Mouse (Mus musculus): Measurements from ENCODE around the gene Prm3. TPM values are rescaled to one million over a fixed set of nuclear protein-coding genes. Genes with fewer than 3 reads are reported as not detected.

Prm3 gene
- not detected in 2 replicates for total RNA-seq (2023)

GRCm38 (mm10) chr16:10790702-10791101 is at the start of gene Prm3:
Gene Prm3 (minus strand): TSS chr16:10790914.

GRCm38 (mm10) chr16:10834911-10835587 is 44.3 kb upstream of the Prm3 start, which contains the start of gene Rmi2:
Gene Rmi2 (plus strand): TSS chr16:10835059.

GRCm38 (mm10) chr16:10812865-10813371 is 22.2 kb upstream of the Prm3 start, which contains the start of gene Gm11172:
Gene Gm11172 (plus strand): TSS chr16:10812915.

GRCm38 (mm10) chr16:10805789-10806527 is 15.2 kb upstream of the Prm3 start, which contains the start of gene Prm1:
Gene Prm1 (minus strand): TSS chr16:10805839.

GRCm38 (mm10) chr16:10796034-10796433 is 5.3 kb upstream of the Prm3 start, which contains the start of gene Prm2:
Gene Prm2 (minus strand): TSS chr16:10796134.

GRCm38 (mm10) chr16:10788271-10788670 is 2.4 kb downstream of the Prm3 start, which contains the start of gene Tnp2:
Gene Tnp2 (minus strand): TSS chr16:10788660.

GRCm38 (mm10) chr16:10785371-10786231 is 5.1 kb downstream of the Prm3 start, which contains the start of gene Socs1:
Gene Socs1 (minus strand): TSS chr16:10785536.

Other genes starting within 250 kb of the Prm3 start
- gene Dexi, start 247.9 kb downstream of the Prm3 start, total RNA-seq (2023): 2.3 and 5.2 TPM in 2 replicates
- 28.5 and 39.5 TPM in 2 replicates for gene Clec16a, start 245.6 kb downstream of the Prm3 start, total RNA-seq (2023)
- gene Socs1, start 5.4 kb downstream of the Prm3 start, total RNA-seq (2023): 3.4 and 3.9 TPM in 2 replicates
- gene Tnp2, start 2.3 kb downstream of the Prm3 start, total RNA-seq (2023): not detected in 2 replicates
- gene Prm2, start 5.2 kb upstream of the Prm3 start, total RNA-seq (2023): not detected in 2 replicates
- gene Prm1, start 14.9 kb upstream of the Prm3 start, total RNA-seq (2023): not detected in 2 replicates
- not detected in 2 replicates for gene Gm11172, start 22.0 kb upstream of the Prm3 start, total RNA-seq (2023)
- 4.5 and 6.4 TPM in 2 replicates for gene Rmi2, start 44.1 kb upstream of the Prm3 start, total RNA-seq (2023)